Mouse (Mus musculus): ENCODE results near the gene Dnaja4. TPM values are rescaled to one million over a fixed set of nuclear protein-coding genes. Genes with fewer than 3 reads are reported as not detected.

Dnaja4 gene
- polyA plus RNA-seq, 1 experiment: 14.7 TPM

DNA sequence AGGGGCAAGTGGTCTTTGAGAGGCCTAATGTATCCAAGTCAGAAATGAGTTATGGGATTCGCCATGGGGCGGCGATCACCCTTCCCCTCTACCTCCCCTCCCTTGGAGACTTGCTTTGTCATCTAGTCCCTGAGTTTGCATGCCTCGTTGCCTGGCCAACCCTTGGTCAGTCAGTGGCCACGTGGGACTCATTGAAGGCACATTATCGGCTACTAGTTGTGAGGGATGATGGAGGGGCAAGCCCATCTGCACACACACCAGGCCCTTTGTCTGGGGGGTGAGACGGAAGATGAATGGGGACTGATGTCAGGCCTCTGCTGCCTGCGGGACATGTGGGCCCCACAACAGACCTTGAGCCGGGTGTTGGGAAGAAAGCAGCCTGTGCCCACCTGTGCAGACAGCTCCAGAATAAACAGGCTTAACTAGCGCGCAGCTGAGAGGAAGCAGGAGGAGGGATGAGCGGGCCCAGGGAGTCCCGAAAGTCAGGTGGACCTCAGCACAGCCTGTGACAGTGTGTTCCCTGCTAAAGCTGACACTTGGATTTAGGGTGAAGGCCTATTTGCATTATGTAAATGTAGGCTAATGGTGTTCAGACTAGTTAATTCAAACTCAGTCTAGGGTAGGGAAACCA lies 47.2 kb downstream of the Dnaja4 start:
- no peak for TF ChIP-seq CTCF (IDR thresholded peaks at IDR 0.05; ENCODE audit: borderline replicate concordance, insufficient read depth, low read length)
- TF ChIP-seq POLR2A (IDR thresholded peaks at IDR 0.05; ENCODE audit: low read depth, low read length): no peak

DNA sequence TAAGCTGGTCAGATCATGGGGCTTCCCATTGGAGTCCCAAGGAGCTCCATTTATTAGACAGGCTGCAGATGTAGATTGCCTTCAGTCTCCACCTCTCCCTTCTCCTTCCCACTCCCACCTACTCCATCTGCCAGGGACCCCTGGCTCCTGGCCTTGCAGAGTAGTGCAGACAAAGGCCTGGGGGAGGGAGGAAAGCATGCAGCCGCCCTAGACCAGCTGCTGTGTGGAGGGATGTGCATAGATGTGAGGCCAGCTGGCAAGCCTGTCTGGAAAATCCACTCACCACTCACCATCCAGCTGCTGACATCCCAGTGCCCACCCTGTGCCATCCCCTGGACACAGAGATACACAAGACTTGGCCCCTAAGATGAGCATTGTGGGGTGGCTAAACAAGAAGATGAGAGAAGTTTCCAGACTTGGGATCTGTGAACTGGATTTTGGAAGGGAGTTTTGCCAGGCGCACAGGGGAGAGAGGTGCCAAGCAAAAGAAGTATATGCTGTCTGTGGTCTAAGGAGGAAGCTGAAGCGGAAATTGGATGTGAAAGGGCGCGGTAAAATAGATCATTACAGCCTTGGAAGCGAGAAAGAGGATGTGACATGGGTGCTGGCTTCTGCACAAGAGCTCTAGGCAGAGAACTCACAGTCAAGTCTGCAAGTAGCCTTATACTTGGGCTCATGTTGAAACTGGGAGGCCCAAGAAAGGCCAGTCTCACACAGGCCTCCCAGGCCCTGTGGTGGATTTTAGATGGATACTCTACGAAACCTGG lies 51.7 kb downstream of the Dnaja4 start:
- no peak for TF ChIP-seq POLR2A (IDR thresholded peaks at IDR 0.05; ENCODE audit: low read depth, low read length)
- no peak for TF ChIP-seq CTCF (IDR thresholded peaks at IDR 0.05; ENCODE audit: borderline replicate concordance, insufficient read depth, low read length)
- Histone ChIP-seq H3K4me3 (ENCODE audit: insufficient read depth, low read length) (no peak overlapping the region), H3K27ac (ENCODE audit: insufficient read depth, low read length) (no peak overlapping the region), H3K4me1 (ENCODE audit: control insufficient read depth, insufficient read depth, low read length) (no peaks in the 10 kb centered on the region)

More for the DNA sequence above, 47.2 kb downstream of the Dnaja4 start:
- Histone ChIP-seq H3K4me3 (ENCODE audit: insufficient read depth, low read length) (no peak overlapping the region), H3K4me1 (ENCODE audit: control insufficient read depth, insufficient read depth, low read length) (no peaks in the 10 kb centered on the region), H3K27ac (ENCODE audit: insufficient read depth, low read length) (no peak overlapping the region)

GRCm38 (mm10) chr9:54751684-54752083 lies 53.0 kb downstream of the Dnaja4 start:
- TF ChIP-seq CTCF (IDR thresholded peaks at IDR 0.05; ENCODE audit: borderline replicate concordance, insufficient read depth, low read length) (no peak), POLR2A (IDR thresholded peaks at IDR 0.05; ENCODE audit: low read depth, low read length) (no peak)
- no peak overlapping the region for H3K27ac ChIP-seq (ENCODE audit: insufficient read depth, low read length)
- no peak overlapping the region for H3K4me3 ChIP-seq (ENCODE audit: insufficient read depth, low read length)

DNA sequence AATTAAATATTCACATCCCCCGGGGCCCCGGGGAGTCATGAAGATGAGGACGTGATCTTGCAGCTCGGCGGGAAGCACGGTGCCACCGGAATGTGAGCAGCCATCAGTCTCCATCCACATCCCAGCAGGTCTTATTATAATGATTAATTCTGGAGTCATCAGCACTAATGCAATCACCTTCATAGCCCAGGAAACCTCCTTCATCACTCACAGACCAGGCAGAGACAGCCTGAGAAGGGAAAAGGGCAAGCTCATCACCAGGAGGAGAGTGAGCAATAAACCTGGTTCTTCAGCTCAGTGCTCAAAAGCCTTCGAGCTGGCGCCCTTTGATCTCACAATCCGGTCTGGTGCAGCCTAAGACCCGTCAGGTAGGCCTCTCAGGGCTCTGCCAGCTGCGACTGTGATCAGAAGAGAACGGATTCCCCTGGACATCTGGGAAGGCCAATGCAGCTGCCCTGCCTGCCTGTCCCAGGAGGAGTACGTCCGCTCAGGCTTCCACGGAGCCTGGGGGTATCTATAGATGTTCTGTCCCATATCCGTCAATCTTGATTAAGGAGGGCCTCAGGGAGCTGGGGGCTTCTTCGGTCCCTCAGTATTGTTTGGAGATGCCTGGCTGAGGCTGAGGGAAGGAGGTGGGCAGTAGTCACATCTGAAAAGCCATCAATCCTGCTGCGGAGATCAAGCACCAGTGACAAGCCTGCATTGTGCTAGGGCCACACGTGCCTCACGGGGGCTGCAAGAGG lies 53.7 kb downstream of the Dnaja4 start:
- Histone ChIP-seq H3K4me3 (ENCODE audit: insufficient read depth, low read length) (no peak overlapping the region), H3K27ac (ENCODE audit: insufficient read depth, low read length) (no peak overlapping the region), H3K4me1 (ENCODE audit: control insufficient read depth, insufficient read depth, low read length) (no peaks in the 10 kb centered on the region)
- no peak for TF ChIP-seq POLR2A (IDR thresholded peaks at IDR 0.05; ENCODE audit: low read depth, low read length)
- TF ChIP-seq CTCF (IDR thresholded peaks at IDR 0.05; ENCODE audit: borderline replicate concordance, insufficient read depth, low read length): no peak

More at GRCm38 (mm10) chr9:54751684-54752083, 53.0 kb downstream of the Dnaja4 start:
- H3K4me1 ChIP-seq (ENCODE audit: control insufficient read depth, insufficient read depth, low read length): no peaks in the 10 kb centered on the region

- H3K4me3 ChIP-seq (ENCODE audit: insufficient read depth, low read length): no peak overlapping the region
- H3K27ac ChIP-seq (ENCODE audit: insufficient read depth, low read length): no peak overlapping the region
- TF ChIP-seq CTCF (IDR thresholded peaks at IDR 0.05; ENCODE audit: borderline replicate concordance, insufficient read depth, low read length) (no peak), POLR2A (IDR thresholded peaks at IDR 0.05; ENCODE audit: low read depth, low read length) (no peak)
- no peaks in the 10 kb centered on the region for H3K4me1 ChIP-seq (ENCODE audit: control insufficient read depth, insufficient read depth, low read length)
Observed at GRCm38 (mm10) chr9:54752944-54753295, 54.2 kb downstream of the Dnaja4 start.

DNA sequence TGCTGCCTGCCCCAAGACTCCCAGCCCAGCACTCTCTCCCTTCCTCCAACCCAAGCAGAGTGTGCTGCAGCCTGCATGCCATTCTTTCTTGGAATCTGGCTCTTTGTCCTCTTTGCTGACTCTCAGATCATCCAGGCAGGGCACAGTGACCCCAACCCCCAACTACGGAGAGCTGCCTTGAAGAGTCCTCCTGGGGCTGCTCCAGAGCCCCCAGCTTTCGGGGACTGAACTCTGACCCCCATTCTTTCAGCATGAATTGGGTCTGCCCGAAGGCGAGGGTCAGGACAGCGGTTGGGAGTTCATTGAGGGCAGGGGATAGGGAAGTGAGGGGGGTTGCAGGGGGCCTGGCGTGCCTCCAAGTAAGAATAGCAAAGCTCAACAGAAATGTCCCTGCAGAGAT lies 60.9 kb downstream of the Dnaja4 start:
- no peak for TF ChIP-seq POLR2A (IDR thresholded peaks at IDR 0.05; ENCODE audit: low read depth, low read length)
- TF ChIP-seq CTCF (IDR thresholded peaks at IDR 0.05; ENCODE audit: borderline replicate concordance, insufficient read depth, low read length): no peak
- Histone ChIP-seq H3K27ac (ENCODE audit: insufficient read depth, low read length) (no peak overlapping the region), H3K4me3 (ENCODE audit: insufficient read depth, low read length) (no peak overlapping the region), H3K4me1 (ENCODE audit: control insufficient read depth, insufficient read depth, low read length) (no peaks in the 10 kb centered on the region)

DNA sequence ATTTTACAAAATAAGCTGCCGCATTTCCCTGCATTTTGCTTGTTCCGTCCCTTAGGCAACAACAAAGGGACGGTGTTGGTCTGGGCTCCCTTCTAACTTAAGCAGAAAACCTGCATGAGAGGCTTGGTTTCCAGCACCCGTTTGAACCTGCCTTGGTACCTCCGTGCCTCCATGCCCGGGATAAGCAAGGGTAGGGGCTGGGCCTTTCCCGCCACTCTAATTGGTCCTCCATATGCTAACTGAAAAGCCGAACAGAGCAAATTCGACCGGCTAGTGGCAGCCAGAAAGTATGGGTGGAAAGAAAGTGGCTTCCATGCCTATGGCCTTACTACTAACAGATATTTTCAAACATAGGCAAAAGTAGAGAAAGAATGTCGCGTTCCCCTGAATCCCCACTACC lies 65.4 kb downstream of the Dnaja4 start:
- Histone ChIP-seq H3K4me3 (ENCODE audit: insufficient read depth, low read length) (no peak overlapping the region), H3K27ac (ENCODE audit: insufficient read depth, low read length) (no peak overlapping the region), H3K4me1 (ENCODE audit: control insufficient read depth, insufficient read depth, low read length) (no peaks in the 10 kb centered on the region; the same call in 1 of the 2 replicates)
- TF ChIP-seq POLR2A (IDR thresholded peaks at IDR 0.05; ENCODE audit: low read depth, low read length) (no peak), CTCF (IDR thresholded peaks at IDR 0.05; ENCODE audit: borderline replicate concordance, insufficient read depth, low read length) (no peak)

GRCm38 (mm10) chr9:54764561-54765217 lies 66.0 kb downstream of the Dnaja4 start, which contains the start of gene Crabp1:
Gene Crabp1 (plus strand): TSS chr9:54764748.
- no peaks in the 10 kb centered on the region; the same call in 1 of the 2 replicates for H3K4me1 ChIP-seq (ENCODE audit: control insufficient read depth, insufficient read depth, low read length)
- peak; percentile 95 for TF ChIP-seq POLR2A (IDR thresholded peaks at IDR 0.05; ENCODE audit: low read depth, low read length)
- no peak for TF ChIP-seq CTCF (IDR thresholded peaks at IDR 0.05; ENCODE audit: borderline replicate concordance, insufficient read depth, low read length)
- peak within 1 kb of the TSS; percentile 67 for H3K4me3 ChIP-seq (ENCODE audit: insufficient read depth, low read length)
- H3K27ac ChIP-seq (ENCODE audit: insufficient read depth, low read length): no peak within 1 kb of the TSS

DNA sequence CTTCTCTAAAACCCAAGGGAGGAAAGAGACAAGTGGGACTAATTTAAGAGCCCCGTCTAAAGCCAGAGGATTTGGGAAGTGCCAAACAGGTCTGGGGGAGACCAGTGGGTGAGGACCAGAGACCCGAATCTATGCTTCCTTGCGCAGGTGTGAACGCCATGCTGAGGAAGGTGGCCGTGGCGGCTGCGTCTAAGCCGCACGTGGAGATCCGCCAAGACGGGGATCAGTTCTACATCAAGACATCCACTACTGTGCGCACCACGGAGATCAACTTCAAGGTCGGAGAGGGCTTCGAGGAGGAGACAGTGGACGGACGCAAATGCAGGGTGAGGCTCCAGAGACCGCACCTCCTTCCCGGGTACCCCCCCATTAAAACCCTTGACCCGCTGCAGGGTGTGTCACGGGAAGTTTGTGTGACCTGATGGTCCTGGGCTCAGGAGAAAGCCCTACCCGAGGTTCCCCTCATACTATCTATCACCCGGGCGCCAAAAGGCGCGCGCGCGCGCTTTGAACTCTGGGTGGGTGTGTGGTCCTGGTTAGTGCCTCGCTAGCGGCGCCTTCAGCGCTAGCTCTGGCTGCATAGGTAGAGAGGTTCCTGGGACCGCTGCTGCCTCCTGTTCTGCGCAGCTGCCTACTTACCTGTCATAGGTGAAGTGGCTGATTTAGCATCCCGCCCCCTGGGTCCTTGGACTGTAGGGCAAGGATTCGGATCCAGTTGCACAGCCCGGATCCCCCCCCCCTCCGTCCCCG lies 66.8 kb downstream of the Dnaja4 start:
- H3K4me1 ChIP-seq (ENCODE audit: control insufficient read depth, insufficient read depth, low read length): peaks cover 4% of the 10 kb centered on the region; the same call in 1 of the 2 replicates
- no peak overlapping the region for H3K27ac ChIP-seq (ENCODE audit: insufficient read depth, low read length)
- TF ChIP-seq CTCF (IDR thresholded peaks at IDR 0.05; ENCODE audit: borderline replicate concordance, insufficient read depth, low read length) (no peak), POLR2A (IDR thresholded peaks at IDR 0.05; ENCODE audit: low read depth, low read length) (no peak)
- H3K4me3 ChIP-seq (ENCODE audit: insufficient read depth, low read length): peak overlapping the region; percentile 67

Other genes starting within 250 kb of the Dnaja4 start
- 6.0 and 6.4 TPM in 2 replicates for gene Dmxl2, start 197.2 kb upstream of the Dnaja4 start, polyA plus RNA-seq (2011; ENCODE audit: insufficient read length, low read depth, missing spikeins)
- not detected in 2 replicates for gene Sh2d7, start 159.9 kb upstream of the Dnaja4 start, polyA plus RNA-seq (2011; ENCODE audit: insufficient read length, low read depth, missing spikeins)
- 6.0 and 7.6 TPM in 2 replicates for gene Cib2, start 138.7 kb upstream of the Dnaja4 start, polyA plus RNA-seq (2011; ENCODE audit: insufficient read length, low read depth, missing spikeins)
- gene Idh3a, start 112.5 kb upstream of the Dnaja4 start, polyA plus RNA-seq (2011; ENCODE audit: insufficient read length, low read depth, missing spikeins): 84.8 and 95.7 TPM in 2 replicates
- 0.55 and 0.56 TPM in 2 replicates for gene Acsbg1, start 37.0 kb upstream of the Dnaja4 start, polyA plus RNA-seq (2011; ENCODE audit: insufficient read length, low read depth, missing spikeins)
- 80.0 and 81.6 TPM in 2 replicates for gene Wdr61, start 35.6 kb downstream of the Dnaja4 start, polyA plus RNA-seq (2011; ENCODE audit: insufficient read length, low read depth, missing spikeins)
- 344 and 514 TPM in 2 replicates for gene Crabp1, start 65.9 kb downstream of the Dnaja4 start, polyA plus RNA-seq (2011; ENCODE audit: insufficient read length, low read depth, missing spikeins)
- gene Ireb2, start 164.9 kb downstream of the Dnaja4 start, polyA plus RNA-seq (2011; ENCODE audit: insufficient read length, low read depth, missing spikeins): 70.4 and 78.4 TPM in 2 replicates
- gene Hykk, start 218.4 kb downstream of the Dnaja4 start, polyA plus RNA-seq (2011; ENCODE audit: insufficient read length, low read depth, missing spikeins): 8.2 TPM in 2 replicates

Measured in embryonic fibroblast, embryonic 13.5 days (primary cell).